Mouse (Mus musculus): ENCODE measurements around the gene Kif13a. TPM values are rescaled to one million over a fixed set of nuclear protein-coding genes. Genes with fewer than 3 reads are reported as not detected.
A peak's percentile ranks its signal among the peaks of the same experiment; 100 is the strongest.

Gene Kif13a
- polyA plus RNA-seq, 1 experiment = 38.5 TPM

- H3K27me3 ChIP-seq (ENCODE audit: control insufficient read depth, insufficient read depth, low read length) = no peaks in the 10 kb centered on the region
These were observed 48.9 kb downstream of the Kif13a start for GRCm38 (mm10) chr13:46880736-46881135.

GRCm38 (mm10) chr13:46880243-46880642, 49.4 kb downstream of the Kif13a start:
- TF ChIP-seq CTCF (IDR thresholded peaks at IDR 0.05; ENCODE audit: borderline replicate concordance, insufficient read depth, low read depth, low read length) (no peak), POLR2A (IDR thresholded peaks at IDR 0.05; ENCODE audit: borderline replicate concordance, insufficient read depth, low read length) (no peak)
- Histone ChIP-seq H3K27ac (ENCODE audit: insufficient read depth, low read length) (no peak overlapping the region), H3K27me3 (ENCODE audit: control insufficient read depth, insufficient read depth, low read length) (no peaks in the 10 kb centered on the region), H3K4me3 (replicated peaks; ENCODE audit: insufficient read depth, low read depth, low read length) (no peak overlapping the region), H3K4me1 (ENCODE audit: control insufficient read depth, insufficient read depth, low read length) (peaks cover 16% of the 10 kb centered on the region)
- DNase-seq = no peak
- WGBS = 93% methylated on average over 6 of the region's 6 CpGs

More at GRCm38 (mm10) chr13:46880736-46881135, 48.9 kb downstream of the Kif13a start:
- Histone ChIP-seq H3K4me1 (ENCODE audit: control insufficient read depth, insufficient read depth, low read length) (peaks cover 19% of the 10 kb centered on the region), H3K27ac (ENCODE audit: insufficient read depth, low read length) (no peak overlapping the region), H3K4me3 (replicated peaks; ENCODE audit: insufficient read depth, low read depth, low read length) (no peak overlapping the region)
- no peak for DNase-seq
- no peak for TF ChIP-seq POLR2A (IDR thresholded peaks at IDR 0.05; ENCODE audit: borderline replicate concordance, insufficient read depth, low read length)
- TF ChIP-seq CTCF (IDR thresholded peaks at IDR 0.05; ENCODE audit: borderline replicate concordance, insufficient read depth, low read depth, low read length) = no peak
- WGBS = 88% methylated on average over 14 of the region's 14 CpGs

GRCm38 (mm10) chr13:46877049-46877448, 52.6 kb downstream of the Kif13a start:
- 91% methylated on average over 4 of the region's 4 CpGs for WGBS
- H3K27me3 ChIP-seq (ENCODE audit: control insufficient read depth, insufficient read depth, low read length) = no peaks in the 10 kb centered on the region
- H3K27ac ChIP-seq (ENCODE audit: insufficient read depth, low read length) = no peak overlapping the region
- H3K4me3 ChIP-seq (replicated peaks; ENCODE audit: insufficient read depth, low read depth, low read length) = no peak overlapping the region
- DNase-seq = no peak
- peaks cover 15% of the 10 kb centered on the region for H3K4me1 ChIP-seq (ENCODE audit: control insufficient read depth, insufficient read depth, low read length)
- TF ChIP-seq POLR2A (IDR thresholded peaks at IDR 0.05; ENCODE audit: borderline replicate concordance, insufficient read depth, low read length) (no peak), CTCF (IDR thresholded peaks at IDR 0.05; ENCODE audit: borderline replicate concordance, insufficient read depth, low read depth, low read length) (no peak)

GRCm38 (mm10) chr13:46875377-46875776, 54.3 kb downstream of the Kif13a start:
- no peaks in the 10 kb centered on the region for H3K27me3 ChIP-seq (ENCODE audit: control insufficient read depth, insufficient read depth, low read length)
- 38% methylated on average over 6 of the region's 6 CpGs for WGBS
- TF ChIP-seq CTCF (IDR thresholded peaks at IDR 0.05; ENCODE audit: borderline replicate concordance, insufficient read depth, low read depth, low read length) = no peak
- no peak for TF ChIP-seq POLR2A (IDR thresholded peaks at IDR 0.05; ENCODE audit: borderline replicate concordance, insufficient read depth, low read length)
- no peak overlapping the region for H3K4me3 ChIP-seq (replicated peaks; ENCODE audit: insufficient read depth, low read depth, low read length)
- peaks cover 15% of the 10 kb centered on the region for H3K4me1 ChIP-seq (ENCODE audit: control insufficient read depth, insufficient read depth, low read length)
- no peak overlapping the region for H3K27ac ChIP-seq (ENCODE audit: insufficient read depth, low read length)
- DNase-seq = peak in 1 of 2 experiments; percentile 46

- H3K27ac ChIP-seq (ENCODE audit: insufficient read depth, low read length) = no peak overlapping the region
- H3K27me3 ChIP-seq (ENCODE audit: control insufficient read depth, insufficient read depth, low read length) = no peaks in the 10 kb centered on the region
- 79% methylated on average over 11 of the region's 11 CpGs for WGBS
- TF ChIP-seq POLR2A (IDR thresholded peaks at IDR 0.05; ENCODE audit: borderline replicate concordance, insufficient read depth, low read length) (no peak), CTCF (IDR thresholded peaks at IDR 0.05; ENCODE audit: borderline replicate concordance, insufficient read depth, low read depth, low read length) (no peak)
- DNase-seq = no peak
- no peak overlapping the region for H3K4me3 ChIP-seq (replicated peaks; ENCODE audit: insufficient read depth, low read depth, low read length)
- peaks cover 15% of the 10 kb centered on the region for H3K4me1 ChIP-seq (ENCODE audit: control insufficient read depth, insufficient read depth, low read length)
These were observed 56.9 kb downstream of the Kif13a start for GRCm38 (mm10) chr13:46872732-46873131.

GRCm38 (mm10) chr13:46872194-46872593, 57.5 kb downstream of the Kif13a start:
- peak in 1 of 2 experiments; percentile 25 for DNase-seq
- H3K4me1 ChIP-seq (ENCODE audit: control insufficient read depth, insufficient read depth, low read length) = peaks cover 15% of the 10 kb centered on the region
- no peak overlapping the region for H3K4me3 ChIP-seq (replicated peaks; ENCODE audit: insufficient read depth, low read depth, low read length)
- TF ChIP-seq POLR2A (IDR thresholded peaks at IDR 0.05; ENCODE audit: borderline replicate concordance, insufficient read depth, low read length) (no peak), CTCF (IDR thresholded peaks at IDR 0.05; ENCODE audit: borderline replicate concordance, insufficient read depth, low read depth, low read length) (no peak)
- 39% methylated on average over 6 of the region's 6 CpGs for WGBS
- H3K27ac ChIP-seq (ENCODE audit: insufficient read depth, low read length) = no peak overlapping the region
- no peaks in the 10 kb centered on the region for H3K27me3 ChIP-seq (ENCODE audit: control insufficient read depth, insufficient read depth, low read length)

GRCm38 (mm10) chr13:46869464-46869863, 60.2 kb downstream of the Kif13a start:
- H3K27me3 ChIP-seq (ENCODE audit: control insufficient read depth, insufficient read depth, low read length) = no peaks in the 10 kb centered on the region
- DNase-seq = no peak
- no peak for TF ChIP-seq POLR2A (IDR thresholded peaks at IDR 0.05; ENCODE audit: borderline replicate concordance, insufficient read depth, low read length)
- no peak overlapping the region for H3K27ac ChIP-seq (ENCODE audit: insufficient read depth, low read length)
- peaks cover 10% of the 10 kb centered on the region for H3K4me1 ChIP-seq (ENCODE audit: control insufficient read depth, insufficient read depth, low read length)
- 65% methylated on average over 13 of the region's 13 CpGs for WGBS
- no peak overlapping the region for H3K4me3 ChIP-seq (replicated peaks; ENCODE audit: insufficient read depth, low read depth, low read length)

- H3K4me3 ChIP-seq (replicated peaks; ENCODE audit: insufficient read depth, low read depth, low read length) = no peak overlapping the region
These were observed 66.4 kb downstream of the Kif13a start for GRCm38 (mm10) chr13:46863169-46863748.

More at GRCm38 (mm10) chr13:46863169-46863748, 66.4 kb downstream of the Kif13a start:
- TF ChIP-seq POLR2A (IDR thresholded peaks at IDR 0.05; ENCODE audit: borderline replicate concordance, insufficient read depth, low read length) (no peak), CTCF (IDR thresholded peaks at IDR 0.05; ENCODE audit: borderline replicate concordance, insufficient read depth, low read depth, low read length) (no peak)
- no peak overlapping the region for H3K27ac ChIP-seq (ENCODE audit: insufficient read depth, low read length)
- peaks cover 15% of the 10 kb centered on the region for H3K4me1 ChIP-seq (ENCODE audit: control insufficient read depth, insufficient read depth, low read length)
- no peak for DNase-seq
- 89% methylated on average over 3 of the region's 3 CpGs for WGBS
- no peaks in the 10 kb centered on the region for H3K27me3 ChIP-seq (ENCODE audit: control insufficient read depth, insufficient read depth, low read length)

All from cerebellum, adult 2 months (tissue).